Mouse (Mus musculus) embryonic fibroblast, embryonic 13.5 days (primary cell): ENCODE data around the gene Tmem132c.

Experiments used
- CTCF ChIP-seq: IDR thresholded peaks from 2 replicates; pipeline ENCODE4 v1.5.1; 2011; ENCODE audit warnings: mild to moderate bottlenecking, control low read depth, low read length, moderate library complexity, borderline replicate concordance; ENCODE audit not compliant: insufficient read depth
- POLR2A ChIP-seq: IDR thresholded peaks from 2 replicates; pipeline ENCODE4 v1.6.1; 2011; ENCODE audit warnings: low read depth, mild to moderate bottlenecking, control low read depth, low read length, moderate library complexity

DNA sequence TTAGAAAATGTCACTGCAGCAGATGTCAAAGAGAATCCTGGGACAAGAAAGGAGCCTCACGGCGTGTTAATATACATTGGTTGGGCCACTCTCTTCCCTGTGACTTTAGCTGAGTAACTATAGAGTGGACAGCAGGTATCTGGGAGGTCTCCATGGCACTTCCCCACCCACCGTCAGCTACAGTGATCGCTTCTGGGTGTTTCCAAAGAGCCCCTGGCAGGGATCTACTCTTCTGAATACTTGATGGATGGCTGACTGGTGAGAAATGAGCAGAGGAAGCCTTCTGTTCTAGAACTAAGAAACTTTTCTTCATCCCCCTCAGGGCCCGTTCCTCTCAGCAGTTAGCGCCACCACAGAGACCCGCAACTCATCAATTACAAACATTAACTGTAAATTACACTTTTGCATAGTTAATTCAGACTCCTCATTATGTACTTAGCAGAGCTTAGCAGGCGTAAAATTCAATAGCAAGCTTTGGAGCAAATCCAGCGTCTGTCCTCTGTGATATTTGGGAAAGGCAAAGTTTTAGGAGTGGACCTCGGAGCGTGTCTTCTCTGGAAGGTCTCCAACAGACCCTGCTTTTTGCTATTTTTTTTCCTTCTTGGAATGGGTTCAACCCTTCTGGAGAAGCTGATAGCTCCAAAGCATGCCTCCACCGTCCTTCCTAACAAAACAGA, 257.7 kb downstream of the Tmem132c start:
- TF ChIP-seq CTCF (no peak), POLR2A (no peak)
